Mouse (Mus musculus) embryonic fibroblast, embryonic 13.5 days (primary cell): ENCODE data around the gene Lrrn4.

Experiments used
- CTCF ChIP-seq: IDR thresholded peaks from 2 replicates; pipeline ENCODE4 v1.5.1; 2011; ENCODE audit warnings: mild to moderate bottlenecking, control low read depth, low read length, moderate library complexity, borderline replicate concordance; ENCODE audit not compliant: insufficient read depth
- POLR2A ChIP-seq: IDR thresholded peaks from 2 replicates; pipeline ENCODE4 v1.6.1; 2011; ENCODE audit warnings: low read depth, mild to moderate bottlenecking, control low read depth, low read length, moderate library complexity

- TF ChIP-seq CTCF (no peak), POLR2A (no peak)
Observed at GRCm38 (mm10) chr2:132903498-132903897, 22.8 kb upstream of the Lrrn4 start.
